Mouse (Mus musculus) neutrophil, adult 5-6 weeks (primary cell): ENCODE measurements around the gene Tmem104. TPM values are rescaled to one million over a fixed set of nuclear protein-coding genes. Genes with fewer than 3 reads are reported as not detected.

Experiments used
- ATAC-seq: fragments of 151-379, 151-347 bp; 2 replicates; pipeline ENCODE4 v1.8.0; 2017; ENCODE audit warnings: mild to moderate bottlenecking, moderate TSS enrichment; ENCODE audit not compliant: insufficient number of reproducible peaks, poor library complexity, low FRiP score, severe bottlenecking; ENCODE audit errors: extremely low read depth
- total RNA-seq: library from RNA; stranded (forward); fragments of 200-1000 nt; gene quantifications from 2 replicates; pipeline ENCODE4 v1.2.3, GENCODE M21; 2017

Gene Tmem104
- total RNA-seq, 1 experiment from 2014 or later, result 19.8 TPM

DNA sequence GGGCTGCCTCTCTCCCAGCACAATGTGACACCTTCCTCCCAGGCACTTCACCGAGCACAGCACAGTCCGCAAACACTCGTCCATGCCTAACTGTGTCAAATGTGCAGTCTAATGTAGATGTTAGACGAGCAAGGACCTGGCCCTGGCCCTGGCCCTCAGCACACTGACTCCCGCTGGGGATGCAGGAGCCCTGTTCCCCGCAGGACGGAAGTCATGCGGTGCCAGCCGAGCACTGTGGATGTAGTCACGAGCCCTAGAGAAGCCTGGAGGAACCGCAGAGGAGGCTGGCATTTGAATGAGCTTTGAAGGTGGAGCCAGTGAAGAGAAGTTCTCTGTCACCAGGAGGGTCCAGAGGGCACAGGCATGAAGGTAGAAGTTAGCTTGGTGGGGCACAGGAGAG, 36.2 kb downstream of the Tmem104 start:
- ATAC-seq, result no peak

DNA sequence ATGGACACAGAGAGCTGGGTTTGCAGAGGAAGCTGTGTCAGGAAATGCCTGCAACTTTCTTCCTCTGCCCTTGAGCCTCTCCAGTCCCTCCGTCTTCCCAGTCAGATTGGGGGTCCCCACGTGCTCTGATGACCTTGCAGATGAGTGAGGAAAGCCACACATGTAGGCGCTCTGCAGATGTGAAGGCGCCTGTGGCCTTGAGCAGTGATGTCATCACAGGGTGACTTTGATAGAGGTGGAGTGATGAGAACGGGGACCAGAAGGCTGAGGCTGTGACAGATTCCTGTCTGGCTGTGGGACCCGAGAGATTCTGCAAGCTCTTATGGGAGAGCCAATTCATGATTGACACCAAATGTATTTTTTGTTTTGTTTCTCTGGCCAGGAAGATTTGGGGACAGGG, 36.6 kb downstream of the Tmem104 start:
- ATAC-seq, result no peak

DNA sequence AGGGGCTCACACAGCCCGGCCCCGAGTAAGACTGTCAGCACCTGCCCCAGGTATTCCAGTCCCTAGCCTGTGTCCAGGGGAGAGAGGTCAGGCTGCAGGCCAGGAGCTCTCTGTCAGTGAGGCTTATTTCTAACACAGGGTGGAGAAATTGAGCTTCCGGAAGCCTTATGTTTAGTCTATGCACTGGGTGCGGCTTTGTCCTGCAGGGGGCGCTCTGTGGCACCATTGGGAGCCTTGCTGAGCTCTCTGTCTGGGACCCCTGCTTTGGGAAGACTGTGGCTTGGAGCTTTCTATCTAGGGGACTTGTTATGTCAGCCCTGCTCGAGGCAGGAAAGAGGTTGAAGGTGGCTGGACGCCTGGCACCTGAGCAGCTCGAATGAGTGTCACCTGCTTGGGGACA, 37.6 kb downstream of the Tmem104 start:
- ATAC-seq, result no peak

DNA sequence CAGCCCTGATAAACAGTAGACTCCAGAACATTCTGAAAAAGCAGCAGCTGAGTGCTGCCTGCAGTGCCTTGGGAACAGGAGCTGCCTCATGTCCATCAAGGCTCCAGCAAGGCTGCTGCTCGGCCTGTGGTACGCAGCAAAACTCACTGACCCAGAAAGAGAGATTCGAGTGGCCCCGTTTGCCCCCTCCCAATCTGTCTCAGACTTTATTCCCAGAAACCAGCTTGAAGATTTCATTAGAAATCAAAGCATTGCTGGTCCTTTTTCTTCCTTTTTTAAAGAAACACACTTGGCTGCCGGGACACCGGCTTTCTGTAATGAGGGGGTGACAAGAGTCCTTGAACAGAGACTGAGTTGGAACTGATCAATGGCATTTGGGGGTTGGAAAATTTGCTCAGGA, 38.0 kb downstream of the Tmem104 start:
- no peak for ATAC-seq

DNA sequence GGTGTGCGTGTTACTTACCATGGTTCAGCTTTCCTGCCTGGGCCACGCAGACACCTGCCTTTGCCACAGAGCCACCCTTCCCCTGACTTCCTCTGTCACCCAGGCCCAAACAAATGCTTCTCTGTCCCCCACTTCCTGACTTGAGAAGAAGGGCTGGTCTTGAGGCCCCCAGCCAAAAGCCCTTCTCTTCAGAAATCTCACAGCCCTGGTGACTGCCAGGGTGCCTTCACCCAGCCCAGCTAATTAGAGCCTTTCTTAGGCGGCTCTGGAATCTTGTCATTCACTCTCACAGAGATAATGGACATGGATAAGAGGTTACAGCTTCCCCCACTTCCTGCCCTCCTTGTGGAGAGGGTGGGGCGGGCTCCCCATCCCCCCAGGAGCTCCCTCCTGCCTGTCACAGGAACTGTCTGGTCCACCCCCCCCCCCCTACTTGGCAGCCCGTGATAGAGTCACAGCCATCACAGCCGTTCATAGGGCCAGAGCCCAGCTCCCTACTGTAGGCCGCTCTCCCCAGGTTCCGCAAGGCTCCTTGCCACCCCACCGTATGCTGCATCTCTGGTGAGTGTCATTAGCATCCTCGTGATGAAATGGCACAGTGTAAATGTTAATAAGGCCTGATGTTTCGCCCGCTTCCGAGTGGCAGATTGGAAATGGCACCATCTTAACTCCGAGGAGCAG, 39.7 kb downstream of the Tmem104 start:
- no peak; the same call in 1 of the 2 replicates for ATAC-seq

DNA sequence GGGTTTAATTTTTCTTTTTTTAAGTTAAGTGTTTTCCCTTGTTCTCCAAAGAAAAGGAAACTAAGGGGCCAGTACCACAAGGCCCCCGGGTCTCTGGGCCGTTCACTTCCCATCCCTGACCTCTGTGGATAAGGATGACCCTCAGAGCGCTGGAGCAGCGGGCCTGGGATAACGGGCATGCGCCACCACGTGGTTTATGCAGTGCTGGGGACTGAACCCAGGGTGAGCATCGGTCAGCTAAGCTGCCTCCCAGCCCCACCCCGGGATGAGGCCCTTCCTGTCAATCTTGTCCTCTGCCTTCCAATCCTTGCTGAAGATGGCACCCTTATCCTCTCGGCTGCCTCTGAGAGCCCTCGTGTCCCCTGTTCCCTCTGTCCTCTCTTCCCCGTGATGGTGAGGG, 40.4 kb downstream of the Tmem104 start:
- no peak for ATAC-seq

DNA sequence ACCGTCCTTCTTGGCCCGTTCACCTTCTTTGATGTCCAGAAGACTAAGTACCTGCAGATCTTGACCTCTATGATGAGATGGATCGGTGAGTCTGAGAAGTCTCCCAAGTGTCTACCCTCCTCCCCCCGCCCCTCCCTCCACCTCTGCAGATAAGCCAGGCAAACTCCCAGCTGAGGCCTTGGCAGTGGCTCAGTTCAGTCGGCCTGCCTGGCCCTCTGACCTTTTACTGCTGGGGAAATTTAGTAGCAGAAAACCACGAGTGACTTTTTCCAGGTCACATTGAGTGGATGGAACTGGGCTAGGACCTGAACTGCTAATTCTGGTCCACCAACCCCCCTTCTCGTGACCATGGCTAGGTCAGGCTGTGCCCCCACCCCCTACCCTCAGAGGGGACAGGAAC, 41.1 kb downstream of the Tmem104 start:
- ATAC-seq, result no peak

DNA sequence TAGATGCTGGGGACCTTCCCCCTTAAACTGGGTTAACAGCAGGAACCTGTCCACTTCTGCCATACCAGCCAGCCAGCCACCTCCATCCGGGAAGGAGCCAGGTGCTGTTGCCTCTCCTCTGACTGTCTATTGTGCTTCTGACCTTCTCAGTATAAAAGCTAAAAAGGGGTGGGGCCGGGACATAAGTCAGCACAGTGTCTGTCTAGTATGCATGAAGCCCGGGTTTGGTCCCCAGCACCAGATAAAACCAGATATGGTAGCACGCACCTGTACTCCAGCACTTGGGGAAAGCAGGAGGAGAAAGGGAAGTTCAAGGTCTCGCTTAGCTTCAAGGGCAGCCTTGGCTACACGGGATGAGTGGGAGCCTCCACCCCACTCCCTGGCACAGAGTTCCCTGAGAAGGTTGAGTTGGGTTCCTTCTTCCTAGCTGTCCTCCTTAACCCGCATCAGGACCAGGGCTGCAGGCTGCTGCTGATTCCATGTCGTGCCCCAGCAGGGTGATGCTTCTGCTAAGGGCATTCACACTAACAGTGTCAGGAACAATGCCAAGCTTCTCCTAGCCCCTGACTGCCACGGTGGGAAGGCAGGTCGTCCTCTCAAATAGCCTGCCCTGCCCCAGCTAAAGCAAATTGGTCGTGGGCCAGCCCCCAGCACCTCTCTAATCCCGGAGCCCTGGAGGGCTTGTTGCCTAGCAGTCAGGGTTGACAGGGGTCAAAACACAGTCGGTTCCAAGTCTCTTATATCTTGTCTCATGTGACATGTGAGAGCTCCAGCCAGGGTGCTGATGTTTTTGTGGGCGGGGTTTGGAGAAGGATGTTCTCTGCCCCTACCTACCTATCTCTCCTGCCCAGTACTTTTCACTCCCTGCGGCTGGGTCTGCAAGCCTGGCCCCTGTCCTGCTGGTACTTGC, 42.0 kb downstream of the Tmem104 start:
- ATAC-seq, result no peak

DNA sequence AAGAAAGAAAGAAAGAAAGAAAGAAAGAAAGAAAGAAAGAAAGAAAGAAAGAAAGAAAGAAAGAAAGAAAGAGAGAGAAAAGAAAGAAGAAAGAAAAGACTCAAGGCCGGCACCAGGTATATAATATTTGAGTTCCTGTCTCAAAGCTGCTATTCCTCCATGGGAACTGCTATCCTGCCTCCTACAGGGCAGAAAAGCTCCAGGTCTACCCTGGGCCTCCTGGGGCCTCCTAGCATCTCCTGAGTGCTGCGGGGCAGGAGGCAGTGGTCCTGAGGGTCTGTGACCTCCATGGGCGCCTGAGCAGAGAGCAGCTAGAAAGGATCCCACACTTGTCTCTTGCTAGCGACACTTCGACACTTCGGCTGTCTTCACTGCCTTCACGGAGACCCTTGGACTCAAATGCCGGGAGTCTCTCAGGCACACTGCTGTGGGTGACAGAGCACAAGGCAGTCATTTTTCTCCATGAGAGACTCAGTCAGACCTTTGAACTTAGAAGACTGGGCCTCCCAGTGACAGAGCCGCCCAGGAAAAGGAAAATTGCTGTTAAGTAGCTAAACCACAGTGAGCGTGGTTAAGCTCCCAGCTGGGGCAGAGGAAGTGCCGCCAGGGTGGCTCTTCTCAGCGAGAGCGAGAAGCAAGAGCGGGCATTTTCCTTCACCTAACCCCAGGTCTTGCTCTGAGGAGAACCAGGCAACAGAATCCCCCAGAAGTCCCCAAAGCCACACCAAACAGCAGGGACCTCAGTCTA, 44.1 kb downstream of the Tmem104 start:
- peak; percentile 21 for ATAC-seq

DNA sequence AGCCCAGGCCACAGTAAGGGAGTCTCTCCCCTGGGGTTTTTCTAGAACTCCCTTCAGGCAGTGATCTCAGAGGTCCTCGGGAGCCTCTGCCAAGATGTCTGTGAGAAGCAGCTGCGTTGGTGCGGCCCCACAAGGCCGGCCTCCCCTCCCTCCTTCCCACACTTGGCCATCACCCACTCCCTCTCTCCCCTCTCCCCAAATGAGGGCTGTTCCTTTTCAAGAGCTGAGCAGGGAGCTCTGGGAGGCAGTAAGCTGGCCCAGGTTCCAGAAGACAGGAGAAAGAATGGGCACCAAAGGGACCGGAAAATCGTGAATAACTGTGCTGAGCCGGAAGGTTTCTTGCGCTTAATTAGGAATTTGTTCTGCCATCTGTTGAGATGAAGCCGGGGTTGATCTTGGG, 44.6 kb downstream of the Tmem104 start:
- no peak for ATAC-seq

DNA sequence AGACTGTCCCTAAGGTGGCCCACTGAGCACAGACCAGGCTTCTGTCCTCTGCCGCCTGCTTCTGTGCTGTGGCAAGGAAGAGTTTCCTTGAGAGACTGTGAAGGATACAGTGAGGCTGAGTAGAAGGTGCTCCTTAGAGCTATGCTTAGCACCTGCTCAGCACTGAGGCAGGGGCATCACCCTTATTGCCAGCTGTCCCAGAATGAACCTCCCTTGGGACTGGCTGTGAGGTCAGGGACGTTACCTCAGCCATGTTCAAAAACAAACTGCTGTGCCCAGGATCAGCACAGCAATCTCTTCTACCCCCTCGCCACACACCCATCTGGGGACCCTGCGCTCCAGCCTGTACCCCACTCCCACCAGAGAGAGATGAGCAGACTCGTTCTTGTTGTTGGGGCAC, 45.6 kb downstream of the Tmem104 start:
- ATAC-seq, result no peak

DNA sequence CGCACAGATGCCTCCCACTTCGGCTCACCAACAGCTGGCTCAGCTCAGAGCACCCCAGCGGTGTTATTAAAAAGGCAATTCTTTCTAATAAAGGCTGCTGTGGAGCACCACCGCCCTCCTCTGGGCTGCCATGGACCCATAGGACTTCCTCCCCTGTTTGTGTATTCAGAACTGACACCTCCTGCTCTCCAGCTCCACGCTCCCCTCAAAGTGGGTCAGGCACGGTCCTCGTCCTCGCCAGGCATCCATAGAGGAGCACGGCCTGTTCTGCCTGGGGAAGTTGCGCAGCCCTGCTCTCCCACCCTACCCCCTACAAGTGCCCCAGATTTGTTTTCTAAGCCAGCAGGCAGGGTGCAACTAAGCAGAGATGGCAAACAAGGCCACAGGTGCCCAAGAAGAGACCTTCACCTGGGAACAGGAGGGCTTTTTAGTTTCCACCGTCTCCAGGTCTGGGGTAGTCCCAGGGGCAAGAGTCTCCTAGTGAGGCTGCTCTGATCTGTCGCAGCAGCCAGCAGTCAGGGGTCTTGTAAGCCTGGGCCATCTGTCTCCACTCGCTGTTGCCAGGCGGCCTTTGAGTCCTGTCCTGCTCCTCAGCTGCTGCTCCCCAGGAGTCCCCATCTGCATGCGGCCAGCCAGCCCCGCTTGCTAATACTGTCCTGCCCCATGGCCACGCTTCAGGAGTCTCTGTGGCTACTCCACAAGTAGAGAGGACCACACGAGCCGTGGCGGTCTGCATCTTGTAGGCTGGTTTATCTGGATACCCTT, 46.4 kb downstream of the Tmem104 start:
- no peak for ATAC-seq

DNA sequence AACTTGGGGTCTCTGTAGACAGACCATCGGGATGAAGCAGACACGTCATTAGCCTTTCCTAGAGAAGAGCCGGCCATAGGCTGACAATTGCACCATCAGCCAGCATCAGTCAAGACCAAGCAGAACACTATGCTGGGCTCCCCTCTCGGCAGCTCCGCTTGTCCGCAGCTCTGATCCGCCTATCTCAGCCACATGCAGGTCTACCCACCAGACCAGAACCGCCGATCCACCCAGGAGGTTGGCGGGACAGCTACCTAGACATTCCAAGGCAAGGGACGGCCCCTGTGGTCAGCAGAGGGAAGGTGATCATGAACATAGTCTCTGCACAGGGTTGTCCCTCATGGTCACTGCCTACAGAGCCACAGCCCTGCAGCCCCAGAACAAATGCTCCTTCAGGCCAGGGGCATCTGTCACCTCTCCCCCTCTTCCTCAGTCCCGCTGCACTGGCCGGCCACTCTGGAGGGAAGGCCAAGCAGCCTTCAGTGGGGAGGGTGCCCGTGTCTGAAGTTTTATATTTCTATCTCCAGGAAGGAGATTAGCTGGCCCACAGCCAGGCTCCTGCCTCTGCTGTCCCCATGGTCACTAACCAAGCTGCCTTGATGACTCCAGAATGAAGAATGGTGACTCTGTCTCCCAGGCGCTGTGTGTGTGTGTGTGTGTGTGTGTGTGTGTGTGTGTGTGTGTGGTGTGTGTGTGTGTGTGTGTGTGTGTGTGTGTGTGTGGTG, 47.2 kb downstream of the Tmem104 start:
- no peak for ATAC-seq

DNA sequence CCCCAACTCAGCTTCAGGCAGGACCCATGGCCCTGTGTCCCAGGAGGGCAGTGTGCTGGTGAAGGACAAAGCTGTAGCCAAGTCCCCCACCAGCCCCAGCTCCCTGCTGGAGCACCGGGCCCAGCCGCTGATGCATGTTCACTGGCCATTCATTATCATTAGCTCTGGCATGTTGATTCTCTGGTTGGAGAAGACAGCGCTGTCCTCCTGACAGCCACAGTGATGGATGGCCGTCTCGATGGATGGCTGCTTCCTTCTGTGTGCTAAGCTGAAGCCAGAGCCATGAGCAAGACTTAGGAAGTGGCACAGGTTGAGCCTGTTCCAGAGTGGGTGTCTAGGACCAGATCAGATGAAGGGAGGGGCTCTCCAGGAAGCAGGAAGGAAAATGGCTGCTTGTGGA, 49.3 kb downstream of the Tmem104 start:
- ATAC-seq, result no peak

DNA sequence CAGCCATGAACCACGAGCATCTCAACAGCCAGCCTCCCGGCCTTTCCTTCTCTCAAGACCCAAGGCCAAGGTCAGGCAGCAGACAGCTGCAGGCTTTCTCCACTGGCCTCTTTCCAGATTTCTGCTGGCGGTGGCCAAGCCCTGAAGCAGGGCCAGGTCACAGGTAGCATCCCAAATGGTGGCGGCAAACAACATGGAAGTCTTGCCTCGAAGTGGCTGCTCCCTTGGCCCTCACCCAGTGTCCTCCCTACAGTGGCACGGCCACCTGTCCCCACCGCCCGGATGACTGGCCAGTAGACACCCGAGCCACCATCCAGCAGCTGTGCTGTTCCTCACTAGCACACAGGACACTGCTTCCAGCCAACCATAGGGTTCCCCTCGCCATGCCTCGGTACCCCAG, 54.1 kb downstream of the Tmem104 start:
- ATAC-seq, result no peak

DNA sequence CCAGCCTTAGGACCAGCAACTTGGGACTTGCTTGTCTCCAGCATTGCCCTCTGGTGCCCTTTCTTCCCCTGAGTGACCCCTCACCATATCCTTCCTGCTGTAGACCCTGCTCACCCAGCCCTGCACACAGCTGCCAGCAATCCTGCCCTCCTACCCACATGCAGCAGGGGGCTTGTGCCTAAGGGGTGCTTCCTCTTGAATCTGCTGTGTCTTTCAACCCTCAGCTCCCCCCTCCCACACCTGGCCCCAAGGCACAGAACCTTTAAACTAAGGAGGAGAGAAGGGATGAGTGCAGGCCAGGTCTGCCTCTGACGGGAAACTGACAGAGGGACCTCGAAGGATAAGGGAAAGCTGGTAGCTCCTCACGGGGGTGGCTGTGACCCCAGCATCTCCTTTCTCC, 55.5 kb downstream of the Tmem104 start:
- no peak for ATAC-seq

DNA sequence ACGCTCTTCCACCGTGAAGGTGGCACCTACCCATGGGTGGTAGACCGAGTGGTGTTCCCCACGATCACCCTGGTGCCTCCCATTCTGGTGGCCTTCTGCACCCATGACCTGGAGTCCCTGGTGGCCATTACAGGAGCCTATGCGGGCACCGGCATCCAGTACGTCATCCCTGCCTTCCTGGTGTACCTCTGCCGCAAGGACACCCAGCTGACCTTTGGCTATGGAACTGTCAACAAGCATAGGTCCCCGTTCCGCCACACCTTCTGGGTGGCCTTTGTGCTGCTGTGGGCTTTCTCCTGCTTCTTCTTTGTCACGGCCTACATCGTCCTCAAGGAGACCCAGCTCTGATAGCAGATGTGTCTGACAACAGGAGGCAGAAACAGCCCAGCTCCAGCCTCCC, 56.5 kb downstream of the Tmem104 start:
- no peak for ATAC-seq

DNA sequence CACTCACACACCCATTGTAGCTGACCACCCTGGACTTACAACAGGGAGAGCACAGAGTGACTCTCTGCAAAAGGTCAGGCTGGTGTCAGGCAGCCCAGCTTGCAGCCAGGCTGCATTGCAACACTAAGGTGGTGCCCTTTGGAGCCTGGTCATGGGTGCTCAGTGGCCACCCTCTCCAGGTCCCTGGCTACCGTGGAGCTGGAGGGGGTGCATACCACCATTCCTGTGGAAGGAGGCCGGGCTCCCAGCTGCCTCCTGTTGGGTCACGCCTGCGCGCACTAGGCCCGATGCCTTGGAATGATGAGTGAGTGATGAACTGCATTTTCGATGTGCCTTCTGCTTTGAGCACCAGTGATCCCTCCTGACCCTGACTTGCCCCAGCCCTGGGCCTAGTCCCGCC, 57.6 kb downstream of the Tmem104 start:
- no peak for ATAC-seq
